Mouse (Mus musculus) brain, embryonic 14.5 days (tissue): ENCODE data around the gene H2-DMb1.

ENCODE experiments used
- CTCF ChIP-seq: fragments of 200-500 bp; IDR thresholded peaks from 2 replicates; pipeline ENCODE4 v1.5.1; 2012; ENCODE audit warnings: inconsistent platforms, mild to moderate bottlenecking, moderate library complexity, borderline replicate concordance; ENCODE audit not compliant: insufficient read depth, insufficient read length; ENCODE audit errors: extremely low read depth
- POLR2A ChIP-seq: fragments of 200-500 bp; IDR thresholded peaks from 2 replicates; pipeline ENCODE4 v1.6.1; 2012; ENCODE audit warnings: mild to moderate bottlenecking, inconsistent platforms, borderline replicate concordance; ENCODE audit not compliant: poor library complexity, insufficient read depth, insufficient read length, severe bottlenecking; ENCODE audit errors: extremely low read depth

DNA sequence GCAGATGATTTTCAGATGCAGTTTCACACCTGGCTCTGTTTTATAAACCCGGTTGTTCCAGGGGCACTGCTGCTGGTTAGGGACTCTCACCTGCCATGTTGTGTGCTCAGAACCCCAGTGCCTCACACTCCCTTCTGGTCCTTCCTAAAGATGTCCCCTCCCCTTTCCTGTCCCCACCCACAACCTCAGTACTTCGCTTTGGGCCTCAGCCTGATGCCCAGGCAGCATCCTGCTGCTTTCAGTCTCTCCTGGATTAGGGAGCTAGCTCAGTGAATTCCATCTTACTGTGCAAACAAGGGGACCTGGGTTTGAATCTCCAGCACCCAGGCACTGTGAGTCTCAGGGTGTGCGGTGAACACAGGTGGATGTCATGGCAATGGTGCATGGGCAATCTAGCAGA is 54.6 kb downstream of the H2-DMb1 start:
- TF ChIP-seq CTCF (no peak), POLR2A (no peak)
